Mouse (Mus musculus): ENCODE measurements around the gene Tspan18. TPM values are rescaled to one million over a fixed set of nuclear protein-coding genes. Genes with fewer than 3 reads are reported as not detected.

Tspan18 gene
- polyA plus RNA-seq, 1 experiment from 2014 or later, result 22.2 TPM

- 68% methylated on average over 4 of the region's 4 CpGs for WGBS
- Histone ChIP-seq H3K9me3 (replicated peaks) (no peaks in the 10 kb centered on the region), H3K27ac (no peak overlapping the region)
Observed at GRCm38 (mm10) chr2:93160467-93161035, 173.8 kb downstream of the Tspan18 start.

GRCm38 (mm10) chr2:93154486-93155032 is 179.7 kb downstream of the Tspan18 start:
- ATAC-seq, result no peak
- Histone ChIP-seq H3K9me3 (replicated peaks) (no peaks in the 10 kb centered on the region), H3K4me1 (peaks cover 13% of the 10 kb centered on the region; the same call in 1 of the 2 replicates), H3K36me3 (ENCODE audit: poor library complexity, severe bottlenecking) (no peaks in the 10 kb centered on the region), H3K4me2 (no peak overlapping the region), H3K27me3 (no peaks in the 10 kb centered on the region), H3K9ac (no peak overlapping the region), H3K4me3 (no peak overlapping the region), H3K27ac (no peak overlapping the region)
- 80% methylated on average over 1 of the region's 1 CpGs for WGBS

More at GRCm38 (mm10) chr2:93160467-93161035, 173.8 kb downstream of the Tspan18 start:
- H3K4me1 ChIP-seq, result peaks cover 7% of the 10 kb centered on the region
- no peak for ATAC-seq
- H3K36me3 ChIP-seq (ENCODE audit: poor library complexity, severe bottlenecking), result no peaks in the 10 kb centered on the region
- no peak overlapping the region for H3K4me3 ChIP-seq
- H3K27me3 ChIP-seq, result no peaks in the 10 kb centered on the region
- H3K9ac ChIP-seq, result no peak overlapping the region
- no peak overlapping the region for H3K4me2 ChIP-seq

- Histone ChIP-seq H3K4me1 (peaks cover 13% of the 10 kb centered on the region; the same call in 1 of the 2 replicates), H3K9me3 (replicated peaks) (no peaks in the 10 kb centered on the region), H3K4me2 (no peak overlapping the region), H3K36me3 (ENCODE audit: poor library complexity, severe bottlenecking) (no peaks in the 10 kb centered on the region), H3K27me3 (no peaks in the 10 kb centered on the region), H3K4me3 (no peak overlapping the region), H3K9ac (no peak overlapping the region), H3K27ac (no peak overlapping the region)
- ATAC-seq, result no peak
- WGBS, result 100% methylated on average over 1 of the region's 1 CpGs
Observed at GRCm38 (mm10) chr2:93153833-93154232, 180.5 kb downstream of the Tspan18 start.

- WGBS, result 73% methylated on average over 7 of the region's 7 CpGs
- no peaks in the 10 kb centered on the region for H3K36me3 ChIP-seq (ENCODE audit: poor library complexity, severe bottlenecking)
- no peak overlapping the region for H3K9ac ChIP-seq
- no peak overlapping the region for H3K4me3 ChIP-seq
- H3K9me3 ChIP-seq (replicated peaks), result no peaks in the 10 kb centered on the region
- no peak overlapping the region for H3K4me2 ChIP-seq
- no peaks in the 10 kb centered on the region for H3K27me3 ChIP-seq
- H3K4me1 ChIP-seq, result peaks cover 13% of the 10 kb centered on the region; the same call in 1 of the 2 replicates
- no peak overlapping the region for H3K27ac ChIP-seq
- peak; percentile 36; the same call in 1 of the 2 replicates for ATAC-seq
Observed at GRCm38 (mm10) chr2:93152883-93153491, 181.3 kb downstream of the Tspan18 start.

GRCm38 (mm10) chr2:93152191-93152601 is 182.1 kb downstream of the Tspan18 start:
- Histone ChIP-seq H3K4me3 (no peak overlapping the region), H3K27me3 (no peaks in the 10 kb centered on the region), H3K4me1 (peaks cover 13% of the 10 kb centered on the region; the same call in 1 of the 2 replicates), H3K27ac (no peak overlapping the region), H3K9me3 (replicated peaks) (no peaks in the 10 kb centered on the region), H3K4me2 (no peak overlapping the region), H3K9ac (no peak overlapping the region), H3K36me3 (ENCODE audit: poor library complexity, severe bottlenecking) (no peaks in the 10 kb centered on the region)
- ATAC-seq, result no peak
- 77% methylated on average over 6 of the region's 6 CpGs for WGBS

Other genes starting within 250 kb of the Tspan18 start
- gene Trp53i11, start 147.0 kb downstream of the Tspan18 start, polyA plus RNA-seq (2015; fragmentation: Nextera tagmentation; extraction: Ambion mirVana), result 84.5 and 87.5 TPM in 2 replicates
- 12.0 and 14.8 TPM in 2 replicates for gene Cd82, start 128.6 kb upstream of the Tspan18 start, polyA plus RNA-seq (2015; fragmentation: Nextera tagmentation; extraction: Ambion mirVana)
- gene Gm10803, start 226.1 kb upstream of the Tspan18 start, polyA plus RNA-seq (2015; fragmentation: Nextera tagmentation; extraction: Ambion mirVana), result not detected in 2 replicates